Mouse (Mus musculus): ENCODE measurements at regions not wholly inside any gene's neighbourhood (a gene's known extent, or its start where the extent isn't known, plus 50 kb on each side); places are given as distances from the start of the nearest gene placed in this dataset.

GRCm38 (mm10) chr14:76302322-76302991 is 112.3 kb upstream of the Tsc22d1 start:
- DNase-seq, result no peak

GRCm38 (mm10) chr14:76307603-76308002 is 107.2 kb upstream of the Tsc22d1 start:
- DNase-seq, result no peak

- no peak for DNase-seq
These were observed 106.5 kb upstream of the Tsc22d1 start for GRCm38 (mm10) chr14:76308188-76308812.

- no peak for DNase-seq
These were observed 105.2 kb upstream of the Tsc22d1 start for GRCm38 (mm10) chr14:76309606-76310005.

GRCm38 (mm10) chr14:76310278-76310677 is 104.5 kb upstream of the Tsc22d1 start:
- peak; percentile 60 for DNase-seq

GRCm38 (mm10) chr14:76313424-76314190 is 101.2 kb upstream of the Tsc22d1 start:
- DNase-seq, result no peak

- DNase-seq, result no peak
These were observed 96.3 kb upstream of the Tsc22d1 start for GRCm38 (mm10) chr14:76318438-76318837.

- peak; percentile 19 for DNase-seq
These were observed 90.5 kb upstream of the Tsc22d1 start for GRCm38 (mm10) chr14:76324246-76324645.

- DNase-seq, result no peak
These were observed 84.8 kb upstream of the Tsc22d1 start for GRCm38 (mm10) chr14:76329983-76330382.

- DNase-seq, result no peak
These were observed 83.0 kb upstream of the Tsc22d1 start for GRCm38 (mm10) chr14:76331497-76332335.

GRCm38 (mm10) chr14:76332336-76332703 is 82.4 kb upstream of the Tsc22d1 start:
- no peak for DNase-seq

GRCm38 (mm10) chr14:76340789-76341188 is 74.0 kb upstream of the Tsc22d1 start:
- no peak for DNase-seq

- DNase-seq, result no peak
These were observed 73.5 kb upstream of the Tsc22d1 start for GRCm38 (mm10) chr14:76341226-76341625.

GRCm38 (mm10) chr14:76351856-76352255 is 62.9 kb upstream of the Tsc22d1 start:
- no peak for DNase-seq

GRCm38 (mm10) chr14:76356161-76356560 is 58.6 kb upstream of the Tsc22d1 start:
- DNase-seq, result no peak

- DNase-seq, result no peak
These were observed 54.8 kb upstream of the Tsc22d1 start for GRCm38 (mm10) chr14:76359837-76360410.

GRCm38 (mm10) chr14:76364034-76364433 is 50.7 kb upstream of the Tsc22d1 start:
- no peak for DNase-seq

All from adrenal gland, adult 2 months (tissue).